Comparison of ENCODE assay signal across 9 mouse cellular contexts in genomic region chr13:60819469-60819868, GRCm38 (mm10). TPM values are rescaled to one million over a fixed set of nuclear protein-coding genes. Genes with fewer than 3 reads are reported as not detected.
DNase-seq lines count a peak whose midpoint lies in the region; ATAC-seq and TF ChIP-seq lines count a peak whose summit lies in the region.
"Had no signal": no experiment of that assay in that cellular context is flagged by ENCODE, and none has a peak within 500 bp of the region (broad histone marks: within the 10 kb centered on the region; RNA-seq: fewer than 3 reads in every experiment).

No protein-coding gene starts in this region.

- no peak for ATAC-seq in liver, embryonic 11.5 days (replicated peaks; ENCODE audit: low FRiP score)

- TF ChIP-seq RAD21 in MEL (IDR thresholded peaks at IDR 0.05; ENCODE audit: low read depth, low read length): peak; percentile 34

- H3K27me3 ChIP-seq in kidney, adult 2 months (replicated peaks; ENCODE audit: control insufficient read depth, insufficient read depth, low read length): no peaks in the 10 kb centered on the region
- no peaks in the 10 kb centered on the region for H3K27me3 ChIP-seq in MEL (ENCODE audit: control insufficient read depth in 1 of 2, insufficient read depth in 2 of 2, low read length in 2 of 2)
- H3K27me3 ChIP-seq in liver, embryonic 11.5 days (replicated peaks; ENCODE audit: control insufficient read depth, insufficient read depth, low read length): no peaks in the 10 kb centered on the region

- WGBS in kidney, adult 2 months: 5% methylated on average over 7 of the region's 7 CpGs
- WGBS in liver, embryonic 11.5 days: 13% methylated on average over 7 of the region's 7 CpGs

- no peaks in the 10 kb centered on the region for H3K9me3 ChIP-seq in MEL (replicated peaks; ENCODE audit: insufficient read depth, low read length)
- no peaks in the 10 kb centered on the region for H3K9me3 ChIP-seq in liver, embryonic 11.5 days (ENCODE audit: control insufficient read depth, low read length)

- no peak overlapping the region for H3K9ac ChIP-seq in MEL (ENCODE audit: control insufficient read depth, low read depth, low read length, poor library complexity, severe bottlenecking)
- no peak overlapping the region for H3K9ac ChIP-seq in liver, embryonic 11.5 days (ENCODE audit: low read depth, low read length)

- H3K79me2 ChIP-seq in MEL (ENCODE audit: control insufficient read depth, insufficient read depth, low read length, poor library complexity): no peaks in the 10 kb centered on the region

- no peak for TF ChIP-seq POLR2A in kidney, adult 2 months (IDR thresholded peaks at IDR 0.05; ENCODE audit: low read depth, low read length)
- no peak for TF ChIP-seq POLR2A in MEL (IDR thresholded peaks at IDR 0.05; ENCODE audit: control insufficient read depth in 1 of 2, insufficient read depth in 1 of 2, low read depth in 1 of 2, low read length in 2 of 2, poor library complexity in 1 of 2)

- TF ChIP-seq CTCF in kidney, adult 2 months (conservative IDR thresholded peaks at IDR 0.05; ENCODE audit: insufficient read depth, insufficient read length, low read depth, low read length): peak; percentile 77
- TF ChIP-seq CTCF in MEL (IDR thresholded peaks at IDR 0.05 in 2 of 3, conservative IDR thresholded peaks at IDR 0.05 in 1 of 3; ENCODE audit: control insufficient read depth in 1 of 3, insufficient read depth in 1 of 3, low read depth in 2 of 3, low read length in 3 of 3, poor library complexity in 1 of 3, severe bottlenecking in 1 of 3): peak in 2 of 3 experiments; percentile 30 to 32; a peak in 2 of 6 replicates

- no peaks in the 10 kb centered on the region for H3K36me3 ChIP-seq in kidney, adult 2 months (ENCODE audit: control insufficient read depth, insufficient read depth, low read length)
- H3K36me3 ChIP-seq in MEL (ENCODE audit: control insufficient read depth in 1 of 2, insufficient read depth in 2 of 2, low read length in 2 of 2): no peaks in the 10 kb centered on the region
- H3K36me3 ChIP-seq in liver, embryonic 11.5 days (ENCODE audit: control insufficient read depth, insufficient read depth, low read length): no peaks in the 10 kb centered on the region

- no peaks in the 10 kb centered on the region for H3K4me1 ChIP-seq in kidney, adult 2 months (ENCODE audit: control insufficient read depth, insufficient read depth, low read length)
- H3K4me1 ChIP-seq in MEL (ENCODE audit: control insufficient read depth in 1 of 2, insufficient read depth in 2 of 2, low read length in 2 of 2): no peaks in the 10 kb centered on the region
- no peaks in the 10 kb centered on the region for H3K4me1 ChIP-seq in liver, embryonic 11.5 days (replicated peaks; ENCODE audit: control insufficient read depth, insufficient read depth, low read length)

- no peak overlapping the region for H3K4me3 ChIP-seq in kidney, adult 2 months (ENCODE audit: insufficient read depth, low read depth, low read length)
- no peak overlapping the region for H3K4me3 ChIP-seq in MEL (ENCODE audit: control insufficient read depth in 1 of 2, insufficient read depth in 1 of 2, low read depth in 2 of 2, low read length in 2 of 2)
- H3K4me3 ChIP-seq in liver, embryonic 11.5 days (ENCODE audit: low read depth, low read length): no peak overlapping the region

- TF ChIP-seq EP300 in MEL (IDR thresholded peaks at IDR 0.05; ENCODE audit: low read depth in 1 of 2, low read length in 2 of 2): no peak

- no peak overlapping the region for H3K27ac ChIP-seq in kidney, adult 2 months (ENCODE audit: insufficient read depth, low read depth, low read length)
- H3K27ac ChIP-seq in MEL (ENCODE audit: control insufficient read depth, low read depth, low read length): no peak overlapping the region
- H3K27ac ChIP-seq in liver, embryonic 11.5 days (ENCODE audit: low read depth, low read length): no peak overlapping the region

- peak; percentile 28 for DNase-seq in kidney, adult 2 months
- DNase-seq in kidney, adult 11 months: no peak
- DNase-seq in MEL (ENCODE audit: low read depth, low spot score): peak; percentile 4
- DNase-seq in adrenal gland, adult 2 months: peak; percentile 30
- DNase-seq in heart, postnatal 4 days: peak; percentile 60
- DNase-seq in liver, embryonic 11.5 days (ENCODE audit: low spot score): peak; percentile 36
- peak; percentile 52 for DNase-seq in thymus, postnatal 14 days

- no peak overlapping the region for H3K4me2 ChIP-seq in liver, embryonic 11.5 days

TF ChIP-seq in MEL, 35 proteins besides CTCF, POLR2A, EP300 and RAD21:
- TF ChIP-seq MAX (IDR thresholded peaks at IDR 0.05; ENCODE audit: low read length) (no peak), SMC3 (IDR thresholded peaks at IDR 0.05; ENCODE audit: low read depth, low read length) (0 out of 2 replicates have a peak, but pooled peaks have one; percentile 35)

RNA-seq across cellular contexts. Expression of gene Ctsll3, which starts 16.8 kb away (rescaled TPM):
- not detected in 2 replicates for polyA plus RNA-seq in kidney, adult 2 months (2012; rRNA removed)
- not detected in 2 replicates for total RNA-seq in MEL (2012; rRNA removed)
- polyA plus RNA-seq in MEL (2012; ENCODE audit: insufficient read depth in 1 of 2, insufficient read length in 2 of 2, low read depth in 1 of 2, low replicate concordance in 2 of 2, missing spikeins in 1 of 2): not detected
- total RNA-seq in adrenal gland, adult 2 months (2021): not detected
- not detected in 2 replicates for polyA plus RNA-seq in adrenal gland, adult 2 months (2012; rRNA removed)
- total RNA-seq in heart, postnatal 4 days (2021): not detected
- not detected in 2 replicates for polyA plus RNA-seq in liver, embryonic 11.5 days (2014; fragmentation: Nextera tagmentation; extraction: Ambion mirVana)
- polyA plus RNA-seq: frontal cortex, adult 2 months; lung, embryonic 16.5 days had no signal

RNA-seq across cellular contexts. Expression of gene BC051665, which starts 33.3 kb away (rescaled TPM):
- polyA plus RNA-seq in kidney, adult 2 months (2012; rRNA removed): not detected in 2 replicates
- total RNA-seq in MEL (2012; rRNA removed): not detected in 2 replicates
- polyA plus RNA-seq in MEL (2012; ENCODE audit: insufficient read depth in 1 of 2, insufficient read length in 2 of 2, low read depth in 1 of 2, low replicate concordance in 2 of 2, missing spikeins in 1 of 2): not detected
- not detected for total RNA-seq in adrenal gland, adult 2 months (2021)
- not detected in 2 replicates for polyA plus RNA-seq in adrenal gland, adult 2 months (2012; rRNA removed)
- not detected for total RNA-seq in heart, postnatal 4 days (2021)
- polyA plus RNA-seq in liver, embryonic 11.5 days (2014; fragmentation: Nextera tagmentation; extraction: Ambion mirVana): not detected in 2 replicates
- polyA plus RNA-seq: frontal cortex, adult 2 months; lung, embryonic 16.5 days had no signal

RNA-seq across cellular contexts. Expression of gene 4930486L24Rik, which starts 44.8 kb away (rescaled TPM):
- 0.52 TPM in 1 of 2 replicates, not detected in the other for polyA plus RNA-seq in kidney, adult 2 months (2012; rRNA removed)
- not detected in 2 replicates for total RNA-seq in MEL (2012; rRNA removed)
- polyA plus RNA-seq in MEL (2012; ENCODE audit: insufficient read depth in 1 of 2, insufficient read length in 2 of 2, low read depth in 1 of 2, low replicate concordance in 2 of 2, missing spikeins in 1 of 2): not detected
- total RNA-seq in adrenal gland, adult 2 months (2021): 10 to 100 TPM in 1 of 2 experiments, 1 to 10 TPM in 1; 1.5 to 45.8 TPM
- 3.8 and 6.1 TPM in 2 replicates for polyA plus RNA-seq in adrenal gland, adult 2 months (2012; rRNA removed)
- total RNA-seq in heart, postnatal 4 days (2021): not detected
- polyA plus RNA-seq in liver, embryonic 11.5 days (2014; fragmentation: Nextera tagmentation; extraction: Ambion mirVana): 0.18 TPM in 1 of 2 replicates, not detected in the other
- polyA plus RNA-seq: lung, embryonic 16.5 days had no signal
